Mouse (Mus musculus): ENCODE measurements around the gene Lif.

DNA sequence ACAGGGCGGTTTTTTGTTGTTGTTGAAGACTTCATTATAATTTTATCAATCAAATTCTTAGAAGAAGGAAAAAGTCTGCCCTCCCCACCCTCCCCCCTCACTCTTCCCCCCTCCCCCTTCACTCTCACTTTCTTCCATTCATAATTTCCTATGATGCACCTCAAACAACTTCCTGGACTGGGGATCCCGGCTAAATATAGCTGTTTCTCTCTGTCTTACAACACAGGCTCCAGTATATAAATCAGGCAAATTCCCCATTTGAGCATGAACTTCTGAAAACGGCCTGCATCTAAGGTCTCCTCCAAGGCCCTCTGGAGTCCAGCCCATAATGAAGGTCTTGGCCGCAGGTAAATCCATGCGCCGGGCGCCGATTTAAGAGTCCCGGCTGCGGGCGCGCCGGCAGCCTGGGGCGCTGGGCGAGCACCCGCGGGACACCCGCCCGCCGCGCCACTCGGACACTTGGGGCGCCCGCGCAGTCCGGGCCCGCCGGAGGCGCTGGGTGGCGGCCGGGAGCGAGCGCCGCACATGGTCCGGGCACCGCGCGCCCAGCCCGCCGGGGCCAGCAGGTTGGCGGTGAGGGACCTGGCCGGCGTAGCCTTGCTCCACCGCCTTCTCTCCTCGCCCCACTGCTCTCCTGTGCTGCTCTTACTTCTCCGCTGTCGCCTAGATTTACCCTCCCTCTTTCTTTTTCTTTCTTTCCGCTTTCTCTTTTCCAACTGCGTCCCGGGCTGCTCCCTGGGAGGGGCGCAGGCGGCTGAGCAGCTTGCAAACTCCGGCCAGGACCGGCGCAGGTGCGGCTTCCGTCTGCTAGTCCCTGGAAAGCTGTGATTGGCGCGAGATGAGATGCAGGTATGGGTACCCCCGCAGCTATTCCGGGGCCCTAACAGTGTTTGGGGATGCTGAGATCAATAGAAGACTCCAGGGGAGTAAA, 9.2 kb downstream of the Lif start:
- TF ChIP-seq CTCF (IDR thresholded peaks at IDR 0.05; ENCODE audit: low read depth) (no peak), EP300 (IDR thresholded peaks at IDR 0.05; ENCODE audit: low read depth) (no peak)

Measured in liver, embryonic 14.5 days (tissue).